Mouse (Mus musculus): ENCODE data around the gene Dnah7b.
"Not testable (repeated sequence)": the region's sequence is repeated elsewhere in the genome, so short reads cannot be mapped to it uniquely, and the experiment has no call there.

GRCm38 (mm10) chr1:46394681-46395297 is 328.7 kb downstream of the Dnah7b start:
- TF ChIP-seq CTCF (IDR thresholded peaks at IDR 0.05; ENCODE audit: borderline replicate concordance, extremely low read depth, insufficient read depth, insufficient read length); POLR2A (IDR thresholded peaks at IDR 0.05; ENCODE audit: borderline replicate concordance, extremely low read depth, insufficient read depth, insufficient read length, poor library complexity, severe bottlenecking): not testable (repeated sequence)
